Mouse (Mus musculus): ENCODE results near the gene S100a6.
A peak's percentile ranks its signal among the peaks of the same experiment; 100 is the strongest.

DNA sequence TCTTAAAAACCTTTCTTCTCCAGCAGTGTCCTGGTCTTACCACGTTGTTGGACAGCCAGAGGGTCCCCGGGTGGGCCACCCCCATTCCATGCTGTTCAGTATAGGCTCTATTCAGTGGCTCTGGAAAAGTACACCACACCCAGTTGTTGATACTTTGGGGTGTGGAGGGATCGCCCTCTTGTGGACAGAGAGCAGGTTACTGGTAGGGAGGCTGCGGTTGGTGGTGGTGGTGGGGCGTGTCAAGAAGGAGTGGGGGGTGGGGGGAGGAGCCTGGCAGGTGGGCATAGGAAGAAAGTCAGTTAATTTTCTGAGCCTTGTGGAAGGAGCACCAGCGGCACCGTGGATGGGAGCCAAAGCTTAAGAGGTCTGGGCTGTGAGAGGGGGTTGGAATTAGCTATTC is 2.7 kb downstream of the S100a6 start:
- TF ChIP-seq EP300 (IDR thresholded peaks at IDR 0.05; ENCODE audit: insufficient read depth, low read depth, low read length) (peak; percentile 83; the same call in 1 of the 2 replicates), CTCF (IDR thresholded peaks at IDR 0.05) (peak; percentile 82)
